Mouse (Mus musculus) lung, postnatal 25 days (tissue): ENCODE measurements around the gene Fgf22.
A peak's percentile ranks its signal among the peaks of the same experiment; 100 is the strongest.

Experiments used
- DNase-seq: peaks from one replicate; pipeline ENCODE4 v3.0.0; 2022; ENCODE audit warnings: low spot score

Gene Fgf22

GRCm38 (mm10) chr10:79754856-79755516 lies at the start of gene Fgf22:
Gene Fgf22 (plus strand): TSS chr10:79755076.
- DNase-seq = peak; percentile 44

- no peak for DNase-seq
Measured at GRCm38 (mm10) chr10:79705951-79706350, 48.9 kb upstream of the Fgf22 start.

- DNase-seq = no peak
Measured at GRCm38 (mm10) chr10:79706406-79707094, 48.3 kb upstream of the Fgf22 start.

DNA sequence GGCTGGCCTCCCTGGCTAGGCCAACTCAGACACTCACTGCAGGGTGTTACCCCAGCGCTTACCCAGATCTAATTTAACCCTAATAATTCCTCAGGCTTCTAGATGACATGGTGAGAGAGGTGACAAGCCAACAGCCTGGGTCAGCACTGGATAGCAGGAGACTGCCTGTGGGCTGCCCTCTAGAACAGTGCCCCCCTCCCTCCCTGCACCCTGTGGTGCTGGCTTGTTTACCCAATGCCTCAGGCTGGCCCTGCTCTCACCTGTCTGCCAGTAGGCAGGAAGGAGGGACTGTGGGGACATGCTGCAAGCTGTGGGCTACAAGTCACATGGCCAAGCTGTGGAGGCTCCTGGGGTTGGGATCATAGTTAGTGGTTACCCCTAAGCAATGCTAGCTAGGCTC lies 47.7 kb upstream of the Fgf22 start:
- DNase-seq = no peak

GRCm38 (mm10) chr10:79707759-79708158 lies 47.1 kb upstream of the Fgf22 start:
- DNase-seq = no peak

- no peak for DNase-seq
Measured at GRCm38 (mm10) chr10:79708668-79709067, 46.2 kb upstream of the Fgf22 start.

DNA sequence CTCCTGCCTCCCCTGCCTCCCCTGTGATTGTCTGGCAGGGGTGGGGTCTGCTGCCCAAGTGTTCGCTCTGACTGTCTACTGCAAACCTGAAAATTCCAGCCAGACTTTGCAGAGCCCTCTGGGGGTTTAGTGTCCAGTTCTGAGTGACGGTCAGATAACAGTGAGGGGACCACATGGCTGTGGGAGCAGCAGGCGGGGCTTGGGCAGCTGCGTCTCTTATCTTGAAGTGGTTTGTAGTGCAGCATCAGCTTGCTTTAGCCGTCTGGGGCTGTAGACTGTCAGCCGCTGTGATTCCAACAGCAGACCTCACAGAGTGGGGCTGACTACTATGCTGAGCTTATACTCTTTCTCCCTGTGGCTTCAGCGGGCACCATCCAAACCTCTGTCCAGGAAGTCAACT lies 45.6 kb upstream of the Fgf22 start:
- no peak for DNase-seq

- no peak for DNase-seq
Measured at GRCm38 (mm10) chr10:79712029-79712428, 42.8 kb upstream of the Fgf22 start.

DNA sequence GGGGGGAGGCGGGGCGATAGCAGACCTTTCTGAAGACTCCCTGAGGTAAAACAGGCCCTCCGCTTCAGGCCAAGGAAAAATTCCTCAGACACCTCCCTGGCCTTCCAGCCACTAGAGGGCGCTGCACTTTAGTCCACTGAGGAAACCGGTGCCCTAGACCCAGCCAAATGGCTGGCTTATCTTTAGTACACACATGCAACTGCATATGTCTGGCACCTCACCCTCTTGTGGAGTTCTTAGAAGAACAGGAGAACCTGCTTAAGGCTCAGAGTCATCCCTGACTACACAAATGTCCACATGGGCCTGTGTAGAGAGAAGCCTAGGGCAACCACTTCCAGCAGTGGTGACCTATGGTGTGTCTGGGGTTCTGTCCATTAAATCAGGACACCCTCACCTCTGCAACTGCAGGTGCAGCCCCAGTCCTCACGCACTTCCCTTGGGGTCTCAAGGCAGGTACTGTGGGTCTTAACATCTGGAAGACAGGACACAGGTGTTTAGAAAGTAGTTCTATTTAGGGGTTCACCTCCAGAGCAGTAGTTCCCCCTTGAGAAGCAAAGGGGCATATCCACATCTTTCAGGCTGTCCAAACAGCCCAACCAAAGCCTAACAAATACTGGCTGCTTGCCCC lies 42.3 kb upstream of the Fgf22 start:
- peak; percentile 73 for DNase-seq

DNA sequence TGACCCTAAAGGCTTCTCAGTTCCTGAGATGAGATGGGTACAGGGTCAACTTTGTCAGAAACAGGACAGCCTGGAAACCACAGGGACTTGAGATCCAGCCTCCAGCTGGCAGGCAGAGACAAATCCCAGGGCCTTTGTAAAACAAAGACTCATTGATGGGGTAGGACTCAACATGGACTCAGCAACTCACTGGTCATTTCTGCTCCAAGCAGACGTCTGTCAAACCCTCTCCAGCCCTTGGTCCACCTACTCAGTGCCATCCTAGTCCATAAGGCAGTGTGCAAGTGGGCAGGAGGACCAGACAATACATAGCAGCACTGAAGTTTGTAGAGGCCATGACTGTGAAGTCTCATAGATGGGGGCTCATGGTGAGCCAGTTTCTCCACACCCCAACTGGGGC lies 41.7 kb upstream of the Fgf22 start:
- no peak for DNase-seq

DNA sequence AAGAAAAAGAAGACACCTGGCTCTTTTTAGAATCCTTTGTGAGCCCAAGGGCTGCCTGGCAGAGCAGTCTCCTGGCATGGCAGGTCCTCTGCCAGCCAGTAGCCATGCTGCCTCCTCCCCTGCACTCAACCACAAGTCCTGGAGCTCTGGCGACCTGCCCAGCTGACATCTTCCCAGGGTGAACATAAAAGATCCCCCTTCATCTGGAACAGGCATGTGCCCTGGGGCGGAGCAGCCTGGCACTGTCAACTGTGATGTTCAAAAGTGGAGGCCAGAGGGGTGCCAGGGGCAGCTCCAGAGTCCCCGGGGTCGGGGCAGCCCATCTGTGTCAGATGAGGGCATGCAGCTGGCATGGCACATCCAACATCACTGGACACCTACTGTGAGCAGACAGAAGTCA lies 39.9 kb upstream of the Fgf22 start:
- DNase-seq = no peak

- no peak for DNase-seq
Measured at GRCm38 (mm10) chr10:79716254-79716987, 38.5 kb upstream of the Fgf22 start, which contains the start of gene Hcn2. Gene Hcn2 (plus strand): TSS chr10:79716634.

- no peak for DNase-seq
Measured at GRCm38 (mm10) chr10:79716988-79717355, 37.9 kb upstream of the Fgf22 start.

DNA sequence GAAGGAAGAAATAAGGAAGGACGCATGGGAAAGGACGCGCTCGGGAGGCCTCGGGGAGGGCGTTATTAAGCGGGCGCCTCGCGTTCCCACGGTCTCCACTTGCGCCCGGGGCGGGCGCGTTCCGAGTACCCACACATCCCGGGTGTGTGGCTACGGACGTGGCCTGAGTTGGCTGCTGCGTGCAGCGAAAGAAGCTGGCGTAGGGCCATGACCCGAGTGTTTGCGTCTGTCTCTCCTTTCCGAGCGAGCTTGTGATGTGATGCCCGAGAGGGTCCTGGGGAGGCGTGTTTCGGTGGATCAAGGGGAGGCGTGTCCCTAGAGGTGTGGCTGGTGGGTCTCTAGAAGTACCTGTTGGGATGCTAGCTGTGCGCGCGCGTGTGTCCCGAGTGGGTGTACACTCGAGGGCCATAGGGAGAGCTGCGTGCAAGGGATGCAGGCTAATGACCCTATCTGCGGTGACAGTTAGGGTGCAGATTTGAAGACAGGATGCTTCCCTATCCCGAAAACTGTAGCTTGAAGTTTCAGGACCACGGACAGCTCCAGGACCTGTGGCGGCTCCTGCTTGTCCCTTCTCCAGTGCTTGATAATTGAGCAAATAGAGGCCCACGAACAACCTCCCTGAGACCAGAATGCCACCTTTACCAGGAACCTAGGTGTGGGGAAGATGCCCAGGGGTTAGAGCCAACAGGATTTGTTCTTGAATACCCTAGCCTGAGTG lies 37.1 kb upstream of the Fgf22 start:
- DNase-seq = peak; percentile 60

- no peak for DNase-seq
Measured at GRCm38 (mm10) chr10:79721089-79721488, 33.8 kb upstream of the Fgf22 start.

- no peak for DNase-seq
Measured at GRCm38 (mm10) chr10:79723047-79723446, 31.8 kb upstream of the Fgf22 start.

- DNase-seq = no peak
Measured at GRCm38 (mm10) chr10:79723692-79724091, 31.2 kb upstream of the Fgf22 start.

DNA sequence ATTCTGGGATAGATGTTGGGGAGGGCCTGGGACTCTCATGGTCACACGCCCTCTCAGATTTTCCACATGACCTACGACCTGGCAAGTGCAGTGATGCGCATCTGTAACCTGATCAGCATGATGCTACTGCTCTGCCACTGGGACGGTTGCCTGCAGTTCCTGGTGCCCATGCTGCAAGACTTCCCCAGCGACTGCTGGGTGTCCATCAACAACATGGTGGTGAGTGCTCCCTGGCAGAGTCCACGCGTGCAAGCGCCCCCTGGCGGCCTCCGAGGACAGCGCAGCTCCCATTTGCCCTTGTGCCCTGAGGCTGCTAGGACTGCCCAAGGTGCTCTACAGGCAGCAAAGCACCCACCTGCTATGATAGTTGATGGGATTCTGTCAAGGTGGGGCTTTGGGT lies 28.8 kb upstream of the Fgf22 start:
- DNase-seq = peak; percentile 62

DNA sequence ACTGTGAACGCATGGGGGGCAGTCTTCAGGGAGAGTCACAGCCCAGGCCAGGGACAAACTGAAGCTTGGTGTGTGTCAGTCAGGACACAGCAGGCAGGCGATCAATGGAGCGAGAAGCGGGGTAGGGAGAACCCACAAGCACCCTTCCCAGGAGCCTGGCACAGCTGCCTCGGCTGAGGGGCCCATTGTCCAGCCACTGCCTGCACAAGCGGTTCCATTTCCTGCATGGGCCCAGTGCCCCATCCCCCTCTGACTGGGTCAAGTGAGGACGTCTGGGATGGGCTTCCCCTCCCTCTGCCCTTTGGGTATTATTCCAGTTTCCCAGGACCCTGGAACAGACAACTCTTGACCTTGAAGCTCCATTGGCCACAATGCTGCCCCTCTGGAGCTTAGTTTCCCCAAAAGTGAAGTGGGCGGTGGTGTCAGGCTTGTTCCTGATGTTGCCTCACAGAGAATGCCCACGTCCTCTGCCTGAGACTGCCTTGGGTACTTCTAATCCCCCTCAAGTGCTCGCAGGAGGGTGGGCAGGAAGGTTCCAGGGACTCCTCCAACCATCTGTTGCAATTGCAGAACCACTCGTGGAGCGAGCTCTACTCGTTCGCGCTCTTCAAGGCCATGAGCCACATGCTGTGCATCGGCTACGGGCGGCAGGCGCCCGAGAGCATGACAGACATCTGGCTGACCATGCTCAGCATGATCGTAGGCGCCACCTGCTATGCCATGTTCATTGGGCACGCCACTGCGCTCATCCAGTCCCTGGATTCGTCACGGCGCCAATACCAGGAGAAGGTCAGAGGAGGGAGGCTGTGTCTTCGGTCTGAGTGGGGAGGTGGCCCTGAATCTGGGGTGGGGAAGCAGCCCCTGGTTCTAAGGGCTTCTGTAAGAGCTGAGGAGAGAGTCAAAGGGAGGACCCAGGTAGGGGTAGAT lies 26.3 kb upstream of the Fgf22 start:
- DNase-seq = no peak

GRCm38 (mm10) chr10:79729357-79729965 lies 25.4 kb upstream of the Fgf22 start:
- DNase-seq = no peak
